Mouse (Mus musculus): ENCODE measurements around the gene March9. TPM values are rescaled to one million over a fixed set of nuclear protein-coding genes. Genes with fewer than 3 reads are reported as not detected.
A peak's percentile ranks its signal among the peaks of the same experiment; 100 is the strongest.

March9 gene
- polyA plus RNA-seq (2016; fragmentation: Nextera tagmentation; extraction: Ambion mirVana), result 5.4 and 6.1 TPM in 2 replicates

DNA sequence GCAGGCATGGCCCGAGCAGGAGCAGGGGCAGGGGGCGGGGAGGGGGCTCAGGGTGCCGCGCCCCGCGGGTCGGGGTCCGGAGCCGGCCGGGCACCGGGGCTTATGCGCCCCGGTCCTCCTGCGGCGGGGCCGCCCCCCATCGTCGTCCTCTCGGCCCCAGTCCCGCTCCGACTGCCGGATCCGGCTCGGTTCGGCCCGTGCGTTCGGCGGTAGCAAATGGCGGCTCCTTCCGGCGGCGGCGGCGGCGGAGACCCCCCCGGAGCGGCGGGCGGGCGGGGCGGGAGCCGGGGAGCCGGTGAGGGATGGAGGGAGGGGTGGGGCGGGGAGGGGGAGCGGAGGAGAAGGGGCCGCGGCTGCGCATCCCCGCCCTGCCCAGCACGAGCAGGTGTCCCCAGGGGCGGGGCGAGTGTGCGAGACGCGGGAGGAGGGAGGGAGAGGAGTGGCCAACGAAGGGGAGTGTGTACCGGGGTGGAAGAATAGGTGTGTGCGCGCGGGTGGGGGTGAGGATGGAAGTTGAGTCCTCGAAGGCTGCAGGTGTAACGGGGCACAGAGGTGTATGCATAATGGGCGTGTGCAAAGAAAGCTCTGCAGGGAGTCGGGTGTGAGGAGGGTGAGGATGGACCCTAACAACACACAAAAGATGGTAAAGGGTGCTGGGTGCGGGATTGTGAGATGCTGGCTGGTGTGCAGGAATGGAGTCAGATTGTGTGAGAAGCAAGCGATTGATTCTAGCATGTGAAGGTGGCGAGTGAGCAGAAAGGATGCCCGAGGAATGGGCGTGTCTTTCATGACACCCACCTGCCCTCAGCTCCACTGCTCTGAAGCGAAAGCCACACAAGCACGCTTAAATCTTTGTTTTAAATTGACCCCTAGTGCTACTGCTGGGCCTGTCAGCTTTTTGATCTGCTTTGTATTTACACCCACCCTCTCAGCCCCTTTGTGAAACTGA, at the start of gene March9:
Gene March9, minus strand, starts transcription at position 217 of the 949 bp plus-strand sequence.
- peak; percentile 30 for ATAC-seq (ENCODE audit: low FRiP score)
- WGBS, result under 1% methylated on average over 54 of the region's 72 CpGs
- Histone ChIP-seq H3K27me3 (0 out of 2 replicates have a peak, but pooled peaks cover 6% of the 10 kb centered on the region), H3K36me3 (peaks cover 27% of the 10 kb centered on the region), H3K9me3 (replicated peaks) (no peaks in the 10 kb centered on the region), H3K4me2 (replicated peaks) (peak within 1 kb of the TSS; percentile 94), H3K4me3 (peak within 1 kb of the TSS; percentile 94), H3K4me1 (peaks cover 46% of the 10 kb centered on the region), H3K9ac (peak within 1 kb of the TSS; percentile 99), H3K27ac (peak within 1 kb of the TSS; percentile 97)

GRCm38 (mm10) chr10:127108262-127108583, 48.2 kb upstream of the March9 start:
- WGBS, result 78% methylated on average over 3 of the region's 3 CpGs
- Histone ChIP-seq H3K9me3 (replicated peaks) (no peaks in the 10 kb centered on the region), H3K27ac (no peak overlapping the region), H3K4me1 (no peaks in the 10 kb centered on the region), H3K27me3 (no peaks in the 10 kb centered on the region), H3K9ac (no peak overlapping the region), H3K36me3 (peaks cover 35% of the 10 kb centered on the region), H3K4me2 (replicated peaks) (no peak overlapping the region), H3K4me3 (no peak overlapping the region)
- no peak for ATAC-seq (ENCODE audit: low FRiP score)

GRCm38 (mm10) chr10:127107563-127108261, 47.7 kb upstream of the March9 start:
- 91% methylated on average over 16 of the region's 16 CpGs for WGBS
- Histone ChIP-seq H3K9ac (no peak overlapping the region), H3K9me3 (replicated peaks) (no peaks in the 10 kb centered on the region), H3K4me2 (replicated peaks) (no peak overlapping the region), H3K4me3 (no peak overlapping the region), H3K36me3 (peaks cover 30% of the 10 kb centered on the region), H3K27ac (no peak overlapping the region), H3K27me3 (no peaks in the 10 kb centered on the region), H3K4me1 (no peaks in the 10 kb centered on the region)
- ATAC-seq (ENCODE audit: low FRiP score), result no peak

- Histone ChIP-seq H3K9ac (no peak overlapping the region), H3K36me3 (peaks cover 39% of the 10 kb centered on the region), H3K27ac (no peak overlapping the region), H3K4me3 (no peak overlapping the region), H3K4me2 (replicated peaks) (no peak overlapping the region), H3K4me1 (no peaks in the 10 kb centered on the region), H3K27me3 (no peaks in the 10 kb centered on the region), H3K9me3 (replicated peaks) (no peaks in the 10 kb centered on the region)
- no peak for ATAC-seq (ENCODE audit: low FRiP score)
- 84% methylated on average over 7 of the region's 7 CpGs for WGBS
These were observed 43.6 kb upstream of the March9 start for GRCm38 (mm10) chr10:127103631-127104030.

- H3K36me3 ChIP-seq, result peaks cover 53% of the 10 kb centered on the region
- no peak overlapping the region for H3K9ac ChIP-seq
- H3K27me3 ChIP-seq, result no peaks in the 10 kb centered on the region
- no peaks in the 10 kb centered on the region for H3K4me1 ChIP-seq
- no peak overlapping the region for H3K4me3 ChIP-seq
- H3K4me2 ChIP-seq (replicated peaks), result no peak overlapping the region
- no peaks in the 10 kb centered on the region for H3K9me3 ChIP-seq (replicated peaks)
- 84% methylated on average over 6 of the region's 6 CpGs for WGBS
- no peak overlapping the region for H3K27ac ChIP-seq
- no peak for ATAC-seq (ENCODE audit: low FRiP score)
These were observed 41.2 kb upstream of the March9 start for GRCm38 (mm10) chr10:127101151-127101550.

DNA sequence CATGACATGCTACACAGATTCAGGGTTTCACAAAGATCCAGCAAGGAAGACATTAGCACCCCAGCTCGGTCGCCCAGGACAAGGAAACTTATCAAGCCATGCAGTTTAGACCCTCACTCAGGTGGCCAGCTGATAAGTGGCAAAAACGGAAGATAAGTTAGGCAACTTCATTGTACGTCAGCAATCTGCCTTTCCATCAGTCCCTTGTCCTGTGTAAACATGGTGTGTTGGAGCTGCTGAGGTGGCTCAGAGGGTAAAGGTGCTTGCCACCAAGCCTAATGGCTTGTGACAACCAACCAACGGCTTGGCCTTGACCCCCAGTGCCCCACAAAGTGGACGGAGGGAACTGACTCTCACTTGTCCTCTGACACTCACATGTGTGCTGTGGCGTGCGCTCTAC, 40.4 kb upstream of the March9 start:
- Histone ChIP-seq H3K9ac (no peak overlapping the region), H3K4me1 (no peaks in the 10 kb centered on the region), H3K4me2 (replicated peaks) (no peak overlapping the region), H3K27ac (no peak overlapping the region), H3K4me3 (no peak overlapping the region), H3K9me3 (replicated peaks) (no peaks in the 10 kb centered on the region), H3K27me3 (no peaks in the 10 kb centered on the region), H3K36me3 (peaks cover 57% of the 10 kb centered on the region)
- WGBS, result 90% methylated on average over 8 of the region's 8 CpGs
- no peak for ATAC-seq (ENCODE audit: low FRiP score)

GRCm38 (mm10) chr10:127099868-127100267, 39.9 kb upstream of the March9 start:
- Histone ChIP-seq H3K27ac (no peak overlapping the region), H3K4me3 (no peak overlapping the region), H3K9ac (no peak overlapping the region), H3K27me3 (no peaks in the 10 kb centered on the region), H3K36me3 (peaks cover 60% of the 10 kb centered on the region), H3K4me2 (replicated peaks) (no peak overlapping the region), H3K4me1 (no peaks in the 10 kb centered on the region), H3K9me3 (replicated peaks) (no peaks in the 10 kb centered on the region)
- 95% methylated on average over 15 of the region's 15 CpGs for WGBS
- no peak for ATAC-seq (ENCODE audit: low FRiP score)

- Histone ChIP-seq H3K27ac (no peak overlapping the region), H3K4me2 (replicated peaks) (no peak overlapping the region), H3K9me3 (replicated peaks) (no peaks in the 10 kb centered on the region), H3K4me3 (no peak overlapping the region), H3K36me3 (peaks cover 61% of the 10 kb centered on the region), H3K4me1 (peaks cover 4% of the 10 kb centered on the region), H3K9ac (no peak overlapping the region), H3K27me3 (no peaks in the 10 kb centered on the region)
- ATAC-seq (ENCODE audit: low FRiP score), result no peak
- 85% methylated on average over 10 of the region's 10 CpGs for WGBS
These were observed 39.2 kb upstream of the March9 start for GRCm38 (mm10) chr10:127099191-127099590.

DNA sequence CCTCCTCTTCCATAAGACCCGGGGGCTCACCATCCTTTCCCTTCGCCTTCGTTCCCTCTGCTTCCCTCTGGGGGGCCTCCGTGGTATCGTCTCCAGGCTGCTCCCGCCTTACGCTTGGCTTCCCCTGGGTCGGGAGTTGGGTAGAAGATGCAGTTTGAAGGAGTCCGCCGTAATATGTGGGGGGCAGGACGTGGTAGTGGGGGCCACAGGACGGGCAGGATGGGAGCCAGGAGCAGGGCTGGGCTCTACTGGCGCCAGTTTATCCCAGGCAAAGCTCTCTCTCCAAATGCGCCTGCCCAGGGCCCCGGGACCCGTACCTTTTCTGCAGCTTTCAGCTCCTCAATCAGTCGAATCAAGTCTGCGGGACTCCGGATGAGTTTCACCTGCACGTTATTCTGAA, 38.5 kb upstream of the March9 start:
- H3K4me1 ChIP-seq, result peaks cover 4% of the 10 kb centered on the region
- no peak overlapping the region for H3K9ac ChIP-seq
- peaks cover 61% of the 10 kb centered on the region for H3K36me3 ChIP-seq
- peaks cover 4% of the 10 kb centered on the region for H3K27me3 ChIP-seq
- no peak overlapping the region for H3K4me2 ChIP-seq (replicated peaks)
- WGBS, result 79% methylated on average over 20 of the region's 20 CpGs
- H3K4me3 ChIP-seq, result no peak overlapping the region
- no peak overlapping the region for H3K27ac ChIP-seq
- no peak for ATAC-seq (ENCODE audit: low FRiP score)
- H3K9me3 ChIP-seq (replicated peaks), result no peaks in the 10 kb centered on the region

GRCm38 (mm10) chr10:127094382-127094802, 34.4 kb upstream of the March9 start:
- Histone ChIP-seq H3K4me2 (replicated peaks) (no peak overlapping the region), H3K9me3 (replicated peaks) (no peaks in the 10 kb centered on the region), H3K36me3 (peaks cover 47% of the 10 kb centered on the region), H3K4me3 (no peak overlapping the region), H3K4me1 (peaks cover 22% of the 10 kb centered on the region), H3K27ac (no peak overlapping the region), H3K9ac (no peak overlapping the region), H3K27me3 (peaks cover 44% of the 10 kb centered on the region)
- ATAC-seq (ENCODE audit: low FRiP score), result no peak
- 58% methylated on average over 7 of the region's 7 CpGs for WGBS

GRCm38 (mm10) chr10:127092742-127093141, 32.8 kb upstream of the March9 start:
- no peak overlapping the region for H3K9ac ChIP-seq
- H3K9me3 ChIP-seq (replicated peaks), result no peaks in the 10 kb centered on the region
- no peak overlapping the region for H3K27ac ChIP-seq
- peaks cover 22% of the 10 kb centered on the region for H3K4me1 ChIP-seq
- 62% methylated on average over 4 of the region's 4 CpGs for WGBS
- H3K4me3 ChIP-seq, result no peak overlapping the region
- no peak overlapping the region for H3K4me2 ChIP-seq (replicated peaks)
- no peak for ATAC-seq (ENCODE audit: low FRiP score)
- peaks cover 61% of the 10 kb centered on the region for H3K27me3 ChIP-seq
- peaks cover 36% of the 10 kb centered on the region for H3K36me3 ChIP-seq

DNA sequence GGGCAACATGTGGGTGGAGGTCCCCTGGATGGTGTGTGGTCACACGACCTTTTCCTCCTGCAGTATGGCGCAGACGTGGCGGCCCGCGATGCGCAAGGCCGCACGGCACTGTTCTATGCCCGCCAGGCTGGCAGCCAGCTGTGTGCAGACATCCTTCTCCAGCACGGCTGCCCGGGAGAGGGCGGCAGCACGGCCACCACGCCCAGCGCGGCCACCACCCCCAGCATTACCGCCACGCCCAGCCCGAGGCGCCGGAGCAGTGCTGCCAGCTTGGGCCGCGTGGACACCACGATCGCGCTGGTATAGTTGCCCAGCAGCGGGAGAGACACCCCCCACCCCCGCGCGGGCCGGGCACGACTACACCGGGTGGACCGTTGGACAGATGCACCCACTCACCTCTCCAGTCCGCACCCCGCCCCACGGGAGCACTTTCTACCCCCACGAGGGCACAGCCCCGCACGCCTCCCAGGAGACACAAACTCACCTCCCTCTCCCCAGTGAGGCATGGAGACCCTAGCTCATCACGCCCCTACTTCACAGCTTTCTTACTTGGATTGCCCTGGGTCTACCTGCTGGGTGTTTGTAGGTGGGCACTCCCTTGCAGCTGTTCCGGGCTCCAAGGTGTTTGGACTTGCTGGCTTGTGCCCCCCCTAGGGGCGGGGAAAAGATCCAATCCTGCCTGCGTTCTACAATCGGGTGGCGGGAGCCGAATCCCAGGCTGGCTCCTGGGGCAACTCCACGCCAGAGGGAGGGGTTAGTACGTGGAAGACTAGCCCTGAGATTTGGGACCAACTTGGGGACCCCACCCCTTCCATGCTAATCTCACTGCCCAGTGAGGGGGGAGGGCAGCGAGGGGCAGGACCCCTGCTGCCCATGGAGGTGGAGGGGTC, 31.8 kb upstream of the March9 start:
- peaks cover 69% of the 10 kb centered on the region for H3K27me3 ChIP-seq
- 9% methylated on average over 49 of the region's 51 CpGs for WGBS
- peak overlapping the region; percentile 44 for H3K4me2 ChIP-seq (replicated peaks)
- peak; percentile 41; the same call in 1 of the 2 replicates for ATAC-seq (ENCODE audit: low FRiP score)
- peaks cover 22% of the 10 kb centered on the region for H3K4me1 ChIP-seq
- H3K9ac ChIP-seq, result peak overlapping the region; percentile 33
- H3K27ac ChIP-seq, result no peak overlapping the region
- no peaks in the 10 kb centered on the region for H3K9me3 ChIP-seq (replicated peaks)
- H3K4me3 ChIP-seq, result peak overlapping the region; percentile 18
- H3K36me3 ChIP-seq, result peaks cover 30% of the 10 kb centered on the region
